Mouse (Mus musculus): ENCODE results near the gene Tmem236. TPM values are rescaled to one million over a fixed set of nuclear protein-coding genes. Genes with fewer than 3 reads are reported as not detected.
A peak's percentile ranks its signal among the peaks of the same experiment; 100 is the strongest.

The Tmem236 gene
- under 1 TPM; 0.11 to 0.57 TPM for total RNA-seq (2021)
- long read RNA-seq, experiment 1: 0 reads
- long read RNA-seq, experiment 2: 0 reads

DNA sequence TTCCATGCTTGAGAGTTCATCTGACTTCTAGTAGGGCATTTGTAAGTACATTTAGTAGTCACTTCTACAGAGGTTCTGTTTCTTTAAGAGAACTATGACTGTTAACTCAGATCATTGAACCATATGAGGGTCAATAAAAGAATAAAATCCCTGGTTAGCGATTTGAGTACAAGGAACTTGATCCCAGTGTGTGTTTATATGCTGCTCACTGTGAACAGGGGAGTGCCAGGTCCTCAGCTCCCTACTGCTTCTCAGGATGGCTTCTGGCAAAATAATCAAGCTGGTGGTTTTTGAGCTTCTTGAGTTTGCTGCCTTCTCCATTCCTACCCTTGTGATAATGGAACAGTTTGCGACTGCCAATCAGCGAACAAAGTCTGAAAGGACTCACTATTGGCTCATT lies at the start of gene Tmem236:
Tmem236 (plus strand) TSS at position 190 of the 400 bp plus-strand sequence.
- intact Hi-C loops (cut with DNase I; ENCODE audit: low total_unique reads): no loop called here

DNA sequence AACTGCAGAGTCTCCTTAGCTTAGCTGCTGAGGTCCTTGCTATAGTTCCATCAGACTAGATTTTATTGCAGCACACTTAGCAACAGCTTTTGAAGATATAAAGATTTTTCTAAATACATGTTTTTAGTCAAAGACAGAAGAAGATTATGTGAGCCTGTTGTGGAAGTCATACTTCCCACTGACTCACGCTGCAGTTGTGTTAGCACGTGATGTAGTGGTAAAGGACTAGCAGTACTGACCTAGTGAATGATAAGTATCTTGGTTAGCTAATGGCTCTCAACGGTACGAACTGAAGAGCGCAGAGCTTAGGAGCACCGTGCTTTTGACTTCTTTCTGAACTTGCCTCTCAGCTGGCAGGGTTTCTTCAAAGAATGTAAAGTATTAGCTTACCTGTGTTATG lies 47.9 kb upstream of the Tmem236 start:
- intact Hi-C loops (cut with DNase I; ENCODE audit: low total_unique reads): no loop called here
- DNase-seq: no peak

More for the DNA sequence above, at the start of gene Tmem236:
- DNase-seq: no peak

DNA sequence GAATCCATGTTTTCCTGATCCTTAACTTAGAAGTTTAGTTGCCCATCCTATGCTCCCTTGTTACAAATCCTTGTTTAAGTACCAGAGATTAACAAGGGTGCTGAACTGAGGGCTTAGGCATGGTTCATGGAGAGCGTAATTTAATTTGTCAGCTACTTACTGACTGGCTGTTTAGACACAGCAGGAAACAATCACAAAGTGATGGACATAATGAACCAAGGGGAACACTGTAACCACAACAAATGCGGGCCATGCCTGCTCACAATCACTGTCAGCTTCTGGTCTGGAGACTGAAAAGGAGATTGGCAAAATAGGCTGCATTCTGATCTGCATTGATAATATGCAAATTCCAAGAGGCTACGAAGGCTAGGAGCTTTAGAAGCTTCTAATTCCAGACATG lies 46.7 kb upstream of the Tmem236 start:
- DNase-seq: no peak

DNA sequence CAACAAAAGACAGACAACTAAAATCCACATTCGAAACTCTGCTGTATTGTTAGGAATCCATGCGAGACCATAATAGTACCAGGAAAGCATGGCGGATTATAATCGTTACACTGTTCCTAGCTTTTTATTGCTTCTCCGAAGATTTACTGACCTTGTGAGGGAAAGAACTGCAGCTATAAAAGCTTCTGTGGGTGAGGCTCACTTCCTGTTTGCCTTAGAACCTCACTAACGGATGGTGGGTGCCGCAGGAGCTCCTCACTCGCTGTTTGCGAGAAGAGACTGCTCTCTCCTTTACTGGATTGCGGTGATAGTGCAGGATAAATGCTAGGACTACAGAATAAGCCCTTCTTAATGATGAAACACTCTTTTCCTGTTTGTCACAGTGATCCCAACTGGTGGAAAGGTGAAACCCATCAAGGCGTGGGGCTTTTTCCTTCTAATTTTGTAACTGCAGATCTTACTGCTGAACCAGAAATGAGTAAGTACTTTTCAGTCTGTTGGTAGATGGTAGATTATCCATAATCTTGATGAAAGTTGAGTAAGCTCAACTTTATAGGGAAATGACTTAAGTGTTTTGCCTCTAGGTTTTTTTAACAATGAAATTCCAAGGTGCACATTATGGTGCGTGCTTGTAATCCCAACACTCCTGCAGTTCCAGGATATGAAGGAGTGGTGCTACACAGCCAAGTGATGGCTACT lies 43.5 kb upstream of the Tmem236 start:
- no peak for DNase-seq
- intact Hi-C loops (cut with DNase I; ENCODE audit: low total_unique reads): no loop called here

More for the DNA sequence above, 46.7 kb upstream of the Tmem236 start:
- intact Hi-C loops (cut with DNase I; ENCODE audit: low total_unique reads): no loop called here

DNA sequence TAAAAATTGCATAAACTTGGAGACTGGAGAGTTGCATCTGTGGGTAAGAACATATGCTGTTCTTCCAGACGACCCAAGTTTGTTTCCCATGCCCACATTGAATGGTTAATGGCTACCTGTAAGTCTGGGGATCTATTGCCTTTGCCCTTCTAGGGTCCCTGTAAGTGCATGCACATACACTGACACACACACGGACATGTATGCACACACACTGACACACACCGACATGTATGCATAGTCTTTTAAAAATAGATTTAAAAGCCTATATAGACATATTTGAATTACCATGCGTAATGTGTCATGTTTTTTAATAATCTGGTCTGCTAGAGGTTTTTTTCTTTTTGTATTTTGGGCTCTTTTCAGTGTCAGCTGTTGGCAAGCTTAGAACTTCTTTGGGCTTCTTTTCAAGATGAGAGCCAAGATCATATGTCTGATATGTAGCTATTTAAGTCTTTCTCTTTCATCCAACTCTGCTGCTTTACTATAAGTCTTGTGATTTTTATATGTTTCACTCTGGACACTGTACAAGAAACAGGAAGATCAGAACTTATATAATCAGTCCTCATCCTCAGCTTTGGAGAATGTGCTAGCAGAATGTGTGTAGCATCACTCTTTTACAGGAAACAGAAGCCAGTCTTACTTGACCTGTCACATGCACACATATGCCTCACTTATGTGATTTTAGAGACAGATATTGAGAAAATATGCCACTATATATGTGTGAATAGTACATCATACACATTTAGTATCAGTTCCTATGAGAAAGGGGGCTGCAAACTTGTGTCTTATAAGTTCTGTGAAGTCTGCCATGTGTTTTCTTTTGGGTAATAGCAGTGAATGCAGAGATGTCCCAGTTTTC lies 41.6 kb upstream of the Tmem236 start:
- intact Hi-C loops (cut with DNase I; ENCODE audit: low total_unique reads): no loop called here
- DNase-seq: no peak

DNA sequence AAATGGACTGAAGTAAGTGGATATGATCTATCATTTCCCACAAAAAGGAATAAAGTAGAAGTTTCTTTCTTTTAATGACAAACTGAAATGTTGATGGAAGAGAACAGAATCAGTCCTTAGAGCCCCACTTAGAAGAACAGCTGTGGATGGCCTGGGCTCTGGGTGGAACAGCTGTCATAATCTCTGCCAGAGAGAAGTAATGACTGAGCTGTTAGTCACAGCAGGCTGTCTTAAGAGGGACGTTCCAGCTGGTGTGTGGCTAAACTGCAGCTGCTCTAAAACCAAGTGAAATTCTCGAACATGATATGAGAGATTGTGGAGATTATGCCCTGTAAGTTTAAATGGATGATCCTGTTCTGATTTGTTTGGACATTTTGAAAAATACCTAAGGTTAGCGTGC lies 37.4 kb upstream of the Tmem236 start:
- DNase-seq: peak; percentile 37
- intact Hi-C loops (cut with DNase I; ENCODE audit: low total_unique reads): no loop called here

DNA sequence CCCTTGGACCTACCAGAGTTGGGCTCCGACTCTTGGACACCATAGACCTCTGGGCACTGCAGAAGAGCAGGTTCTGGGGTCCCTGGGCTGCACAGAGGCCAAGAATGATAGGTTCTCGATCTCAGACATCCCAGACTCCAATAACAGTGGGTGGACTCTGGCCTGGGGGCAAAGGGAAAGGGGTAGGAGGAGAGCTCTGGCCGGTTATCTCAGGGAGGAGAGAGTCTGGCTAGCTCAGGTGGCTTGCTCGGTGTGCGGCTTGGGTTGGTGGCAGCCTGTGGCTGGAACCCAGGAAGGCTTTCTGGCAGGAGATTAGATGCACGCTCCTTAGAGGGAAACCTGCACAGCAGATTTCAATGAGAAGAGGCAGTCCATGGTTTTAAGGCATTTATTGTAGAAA lies 34.7 kb upstream of the Tmem236 start:
- DNase-seq: no peak
- intact Hi-C loops (cut with DNase I; ENCODE audit: low total_unique reads): no loop called here

DNA sequence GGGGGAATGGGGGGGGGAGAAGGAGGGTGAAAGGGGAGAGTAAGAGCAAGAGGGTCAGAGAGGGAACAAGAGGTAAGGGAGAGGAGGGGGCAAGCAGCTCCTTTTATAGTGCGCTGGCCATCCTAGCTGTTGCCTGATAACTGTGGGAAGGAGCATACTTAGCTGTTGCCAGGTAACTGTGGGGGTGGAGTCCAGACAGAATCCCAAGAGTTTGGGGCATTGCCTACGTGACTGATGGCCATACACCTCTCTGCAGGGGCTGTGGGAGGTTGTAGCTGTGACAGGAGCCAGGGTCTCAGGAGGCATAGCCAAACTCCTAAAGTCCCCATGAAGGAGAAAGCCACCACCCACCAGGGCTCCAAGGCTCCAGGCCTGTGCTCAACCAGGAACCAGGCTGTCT lies 34.3 kb upstream of the Tmem236 start:
- no peak for DNase-seq
- intact Hi-C loops (cut with DNase I; ENCODE audit: low total_unique reads): loop anchor here (10.0 kb wide), 1 partner anchor 95 kb away; no protein-coding TSS in a partner anchor

DNA sequence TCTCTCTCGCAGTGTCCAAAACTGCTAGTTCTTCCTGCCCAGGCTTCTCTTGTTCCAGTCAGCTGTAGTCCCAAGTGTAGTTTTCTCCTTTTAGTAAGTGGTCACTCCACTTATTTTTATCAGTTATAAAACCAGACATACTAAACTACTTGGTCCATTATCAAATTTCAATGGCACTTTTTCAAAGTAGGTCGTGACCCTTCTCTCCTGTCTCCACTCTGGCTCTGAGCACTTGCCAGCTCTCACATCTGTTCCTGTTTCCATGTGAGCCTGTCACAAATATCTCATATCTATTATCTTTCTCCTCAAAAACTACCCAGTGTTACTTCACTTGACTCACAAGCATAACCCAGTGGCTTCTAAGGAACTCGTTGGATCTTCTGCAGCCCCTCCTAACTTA lies 29.0 kb upstream of the Tmem236 start:
- DNase-seq: peak; percentile 46
- intact Hi-C loops (cut with DNase I; ENCODE audit: low total_unique reads): loop anchor here (10.0 kb wide), 1 partner anchor 101 kb away; no protein-coding TSS in a partner anchor

DNA sequence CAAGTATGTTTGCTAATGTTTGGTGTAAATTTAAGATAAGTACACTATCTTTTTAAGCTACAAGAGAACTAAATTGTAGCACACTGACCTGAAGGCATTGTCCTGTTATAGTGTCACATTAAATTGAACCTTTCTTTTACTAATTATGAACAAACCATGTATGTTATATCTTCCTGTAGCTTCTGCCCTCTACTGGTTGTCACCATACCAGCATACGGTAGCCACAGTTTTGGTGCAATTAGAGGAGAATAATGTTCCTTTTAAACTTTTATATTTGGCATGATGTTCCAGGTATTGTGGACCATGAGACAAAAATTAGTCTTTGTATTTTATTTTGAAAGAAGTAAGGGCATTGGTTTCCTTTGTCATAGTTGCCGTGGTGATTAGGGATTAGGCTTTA lies 27.4 kb upstream of the Tmem236 start:
- no peak for DNase-seq
- intact Hi-C loops (cut with DNase I; ENCODE audit: low total_unique reads): loop anchor here (10.0 kb wide), 1 partner anchor 102 kb away; no protein-coding TSS in a partner anchor

DNA sequence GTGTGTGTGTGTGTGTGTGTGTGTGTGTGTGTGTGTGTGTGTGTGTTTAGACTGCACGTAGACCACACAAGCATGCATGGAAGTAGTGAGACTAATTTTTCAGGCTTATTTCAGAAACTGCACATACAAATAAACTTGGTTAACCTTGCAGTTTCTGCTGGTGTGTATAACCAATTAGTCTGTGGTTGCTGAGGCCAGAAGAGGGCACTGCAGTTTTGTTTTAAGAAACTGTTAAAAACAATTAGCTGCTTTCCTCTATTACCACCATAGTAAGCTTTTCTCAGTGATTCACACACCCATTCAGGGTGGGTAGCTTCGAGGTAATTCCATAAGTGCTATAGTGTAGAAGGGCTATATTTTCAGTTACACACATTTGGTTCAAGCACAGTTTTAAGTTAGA lies 23.5 kb upstream of the Tmem236 start:
- intact Hi-C loops (cut with DNase I; ENCODE audit: low total_unique reads): loop anchor here (10.0 kb wide), 1 partner anchor 144 kb away; no protein-coding TSS in a partner anchor
- no peak for DNase-seq

DNA sequence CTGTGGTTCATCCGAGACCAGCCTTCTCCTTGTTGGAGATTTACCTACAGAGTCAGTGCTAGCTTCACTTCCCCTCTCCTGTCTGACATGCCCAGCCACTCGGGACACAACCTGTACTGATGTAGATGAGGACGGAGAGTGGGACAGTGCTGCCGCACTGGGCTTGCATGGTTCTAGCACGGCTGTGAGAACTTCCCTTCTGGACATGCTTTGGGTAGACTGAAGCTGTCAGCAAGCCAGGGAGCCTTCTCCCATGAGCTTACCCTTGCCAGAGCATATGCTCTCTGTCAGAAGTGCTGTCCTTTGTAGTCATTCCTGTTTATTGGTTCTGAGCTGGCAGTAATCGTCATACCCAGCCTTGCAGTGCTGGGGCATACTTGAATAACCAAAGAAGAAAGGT lies 22.5 kb upstream of the Tmem236 start:
- intact Hi-C loops (cut with DNase I; ENCODE audit: low total_unique reads): loop anchor here (10.0 kb wide), 1 partner anchor 143 kb away; no protein-coding TSS in a partner anchor
- DNase-seq: no peak

DNA sequence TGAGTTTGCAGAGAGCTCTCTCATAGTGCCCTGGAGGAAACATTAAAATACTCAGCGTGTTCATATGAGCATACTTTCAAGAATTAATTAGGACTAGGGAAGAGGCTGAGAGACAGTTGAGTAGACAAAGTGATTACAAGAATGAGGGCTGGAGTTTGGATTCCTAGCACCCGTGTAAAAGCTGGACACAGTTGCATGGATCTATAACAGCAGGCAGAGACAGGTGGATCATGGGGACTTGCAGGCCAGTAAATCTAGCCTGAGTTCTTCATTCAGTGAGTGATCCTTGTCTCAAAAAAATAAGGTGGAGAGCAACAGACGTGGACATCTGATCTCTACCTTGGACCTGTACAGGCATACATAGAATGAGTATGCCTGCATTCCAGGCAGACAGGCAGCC lies 15.3 kb upstream of the Tmem236 start:
- no peak for DNase-seq
- intact Hi-C loops (cut with DNase I; ENCODE audit: low total_unique reads): loop anchor here (10.0 kb wide), 1 partner anchor 136 kb away; no protein-coding TSS in a partner anchor

DNA sequence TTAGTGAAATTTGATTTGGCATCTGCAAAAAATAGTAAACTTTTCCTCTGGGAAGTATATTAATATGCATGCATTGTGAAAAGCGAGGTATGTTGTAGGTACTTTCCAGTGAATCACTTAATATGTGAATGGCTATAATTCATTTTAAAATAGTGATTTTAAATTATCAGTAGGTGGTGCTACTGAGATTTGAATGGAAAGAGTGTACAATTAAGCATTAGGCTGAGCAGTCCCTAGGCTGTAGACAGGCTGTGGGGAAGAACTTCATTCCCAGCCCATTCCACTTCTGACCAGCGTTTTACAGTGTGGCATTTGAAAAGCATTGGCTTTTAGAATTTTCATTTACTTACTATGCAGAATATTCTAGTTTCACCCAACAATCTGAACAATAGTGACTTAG lies 14.6 kb upstream of the Tmem236 start:
- DNase-seq: no peak
- intact Hi-C loops (cut with DNase I; ENCODE audit: low total_unique reads): loop anchor here (10.0 kb wide), 1 partner anchor 135 kb away; no protein-coding TSS in a partner anchor

DNA sequence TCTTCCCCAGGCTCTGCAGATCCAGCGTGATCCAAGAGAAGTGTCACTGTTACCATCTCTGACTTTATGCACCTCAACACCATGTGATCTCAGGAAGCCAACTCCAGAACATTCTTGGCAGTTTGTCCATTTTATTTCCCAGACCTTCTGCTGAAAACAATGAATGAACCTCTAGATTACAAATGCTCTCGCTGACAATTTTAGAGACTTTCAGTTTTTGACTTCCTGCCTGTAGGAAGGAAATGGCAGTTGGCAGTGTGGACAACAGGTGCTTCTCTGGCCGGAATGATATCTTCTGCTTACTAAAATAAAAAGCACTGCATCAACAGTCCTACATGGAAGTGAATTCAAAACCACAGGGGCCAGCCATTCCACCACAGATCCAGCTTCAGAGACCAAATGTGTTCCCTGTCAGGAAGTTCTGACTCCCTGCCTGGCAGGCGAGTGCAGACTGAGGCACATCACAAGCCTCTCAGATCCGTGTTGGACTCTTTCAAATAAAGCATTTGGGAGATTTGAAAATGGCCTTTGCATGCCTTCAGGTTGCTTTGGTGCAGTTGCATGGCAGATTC lies 9.8 kb upstream of the Tmem236 start:
- intact Hi-C loops (cut with DNase I; ENCODE audit: low total_unique reads): no loop called here
- peak; percentile 23 for DNase-seq

DNA sequence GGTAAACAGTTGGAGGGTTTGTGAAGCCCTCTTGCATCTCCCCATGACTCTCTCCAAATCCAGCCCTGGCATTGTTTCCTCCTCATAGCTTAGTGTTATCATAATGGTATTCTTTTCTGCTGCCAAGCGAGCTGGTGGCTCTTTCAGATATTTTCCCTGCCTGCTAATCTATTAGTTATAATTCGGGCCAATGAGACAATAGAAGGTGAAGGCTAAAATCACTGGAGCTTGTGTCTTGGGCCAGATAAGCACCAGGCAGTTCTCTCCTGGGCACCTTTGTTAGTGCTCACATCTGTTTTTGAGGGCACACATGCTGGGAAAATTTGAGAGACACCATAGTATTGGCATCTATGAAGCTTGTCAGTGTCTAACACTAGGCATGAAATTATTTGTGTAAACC lies 9.3 kb upstream of the Tmem236 start:
- intact Hi-C loops (cut with DNase I; ENCODE audit: low total_unique reads): no loop called here
- DNase-seq: no peak

DNA sequence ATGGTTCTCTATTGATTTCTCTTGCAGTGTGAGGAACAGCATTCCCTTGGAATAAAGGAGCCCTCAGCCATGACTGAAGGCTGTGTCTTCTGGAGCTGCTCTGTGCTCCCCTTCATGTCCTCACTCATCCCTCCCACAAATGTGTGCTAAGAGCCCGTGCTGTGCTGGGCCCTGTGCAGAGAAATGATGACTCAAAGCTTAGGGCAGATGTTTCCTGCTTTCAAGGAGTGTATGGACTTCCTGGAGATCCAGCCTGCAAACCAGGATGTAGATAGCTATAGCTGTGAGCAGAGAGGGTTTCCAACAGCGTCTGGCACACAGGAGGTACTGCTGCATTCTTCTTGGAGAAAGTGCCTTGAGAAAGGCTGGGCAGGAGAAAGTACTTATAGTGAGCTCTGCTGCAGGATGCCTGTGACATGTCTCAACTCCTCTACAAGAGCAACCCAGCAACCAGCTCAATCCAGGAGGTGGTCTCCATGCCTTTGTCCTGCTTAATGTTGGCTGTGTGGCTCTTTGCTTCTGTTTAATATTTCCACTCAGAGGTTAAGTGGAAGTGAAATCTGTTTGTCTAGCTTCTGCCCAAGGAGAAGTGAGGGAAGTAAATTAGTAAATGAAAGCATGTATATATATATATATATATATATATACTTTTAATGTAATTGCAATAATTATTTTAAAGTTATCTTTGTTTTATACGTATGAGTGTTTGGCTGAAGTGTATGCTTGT lies 8.5 kb upstream of the Tmem236 start:
- intact Hi-C loops (cut with DNase I; ENCODE audit: low total_unique reads): no loop called here
- no peak for DNase-seq

DNA sequence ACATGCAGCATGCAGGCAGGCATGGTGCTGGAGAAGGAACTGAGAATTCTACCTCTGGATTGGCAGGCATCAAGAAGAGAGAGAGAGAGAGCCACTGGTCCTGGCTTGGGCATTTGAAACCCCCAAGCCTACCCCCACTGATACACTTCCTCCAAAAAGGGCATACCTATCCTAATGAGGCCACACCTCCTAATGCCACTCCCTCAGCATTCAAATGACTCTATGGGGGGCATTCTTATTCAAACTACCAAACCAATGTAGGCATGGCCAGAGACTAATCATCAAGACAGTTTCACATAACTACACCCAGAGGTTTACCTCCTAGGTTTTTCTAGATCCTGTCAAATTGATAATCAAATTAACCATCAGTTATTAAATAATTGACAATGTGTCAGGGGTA lies 6.6 kb upstream of the Tmem236 start:
- intact Hi-C loops (cut with DNase I; ENCODE audit: low total_unique reads): no loop called here
- DNase-seq: no peak

DNA sequence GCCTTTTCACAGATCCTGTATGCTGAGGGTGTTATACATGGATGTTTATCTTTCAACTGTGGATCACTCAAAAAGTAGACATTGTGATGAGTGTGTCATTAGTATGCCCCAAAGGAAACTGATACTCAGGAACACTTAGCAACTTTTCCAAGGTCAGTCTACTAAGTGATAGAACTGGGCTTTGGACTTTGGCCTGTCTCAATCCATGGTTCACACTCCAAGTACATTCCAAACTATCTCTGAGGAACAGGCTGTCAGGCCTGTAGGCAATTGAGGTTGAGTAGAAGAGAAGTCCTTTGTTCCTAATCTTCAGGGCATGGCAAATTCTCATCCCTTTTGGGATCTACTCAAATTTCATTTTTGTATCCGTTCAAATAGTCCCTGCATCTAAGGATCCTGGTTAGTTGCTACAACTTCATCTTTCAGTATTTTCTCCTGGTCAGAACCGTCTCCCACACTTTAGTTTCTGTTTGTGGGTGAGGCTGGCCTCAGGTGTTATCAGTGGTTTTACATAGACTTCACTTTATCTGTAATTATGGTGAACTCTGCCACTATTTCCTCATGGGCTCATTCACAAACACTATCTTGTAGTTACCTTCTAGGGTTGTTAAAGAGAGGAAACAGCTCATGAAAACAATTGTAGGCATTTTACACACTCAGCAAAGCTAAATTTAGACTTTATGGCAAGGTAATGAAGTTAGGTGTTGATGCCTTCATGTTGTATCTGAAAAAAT lies 2.3 kb downstream of the Tmem236 start:
- no peak for DNase-seq
- intact Hi-C loops (cut with DNase I; ENCODE audit: low total_unique reads): no loop called here

All from gastrocnemius, postnatal 14 days (tissue).